Mouse (Mus musculus) G1E-ER4 (cell line): ENCODE data around the gene Kcnh1. TPM values are rescaled to one million over a fixed set of nuclear protein-coding genes. Genes with fewer than 3 reads are reported as not detected.

Experiments used
- GATA1 ChIP-seq: IDR thresholded peaks from one replicate; pipeline ENCODE4 v1.8.0; 2012; ENCODE audit warnings: low read length, inconsistent platforms
- polyA plus RNA-seq: library from polyadenylated mRNA; stranded (reverse); fragments of >175 nt; gene quantifications from 2 replicates; pipeline ENCODE4 v1.2.3, GENCODE M21; 2012

Kcnh1 gene
- polyA plus RNA-seq, 1 experiment = not detected

GRCm38 (mm10) chr1:192497505-192497904 is 306.9 kb downstream of the Kcnh1 start:
- no peak for TF ChIP-seq GATA1

- no peak for TF ChIP-seq GATA1
Measured at GRCm38 (mm10) chr1:192502016-192502415, 311.4 kb downstream of the Kcnh1 start.

GRCm38 (mm10) chr1:192502835-192503234 is 312.3 kb downstream of the Kcnh1 start:
- TF ChIP-seq GATA1 = no peak

GRCm38 (mm10) chr1:192503651-192504050 is 313.1 kb downstream of the Kcnh1 start:
- TF ChIP-seq GATA1 = no peak

- no peak for TF ChIP-seq GATA1
Measured at GRCm38 (mm10) chr1:192512821-192513220, 322.2 kb downstream of the Kcnh1 start.

- TF ChIP-seq GATA1 = no peak
Measured at GRCm38 (mm10) chr1:192515373-192515772, 324.8 kb downstream of the Kcnh1 start.

- no peak for TF ChIP-seq GATA1
Measured at GRCm38 (mm10) chr1:192519713-192520112, 329.1 kb downstream of the Kcnh1 start.

GRCm38 (mm10) chr1:192520836-192521435 is 330.4 kb downstream of the Kcnh1 start:
- no peak for TF ChIP-seq GATA1

GRCm38 (mm10) chr1:192522376-192523178 is 332.0 kb downstream of the Kcnh1 start:
- no peak for TF ChIP-seq GATA1

GRCm38 (mm10) chr1:192525711-192526350 is 335.3 kb downstream of the Kcnh1 start:
- no peak for TF ChIP-seq GATA1

GRCm38 (mm10) chr1:192531490-192532146 is 341.0 kb downstream of the Kcnh1 start:
- no peak for TF ChIP-seq GATA1

- TF ChIP-seq GATA1 = no peak
Measured at GRCm38 (mm10) chr1:192532212-192532611, 341.6 kb downstream of the Kcnh1 start.

GRCm38 (mm10) chr1:192533016-192533415 is 342.4 kb downstream of the Kcnh1 start:
- TF ChIP-seq GATA1 = no peak

- no peak for TF ChIP-seq GATA1
Measured at GRCm38 (mm10) chr1:192536440-192536839, 345.9 kb downstream of the Kcnh1 start.

- TF ChIP-seq GATA1 = no peak
Measured at GRCm38 (mm10) chr1:192537169-192537568, 346.6 kb downstream of the Kcnh1 start.

- no peak for TF ChIP-seq GATA1
Measured at GRCm38 (mm10) chr1:192542093-192542492, 351.5 kb downstream of the Kcnh1 start.
